Mouse (Mus musculus) CH12.LX (cell line): ENCODE data around the gene Cdyl.

Experiments used
- CTCF ChIP-seq, 2 experiments: IDR thresholded peaks in 1 of 2; conservative IDR thresholded peaks in 1 of 2; 2 replicates each; pipeline ENCODE4 v1.5.1; 2011 to 2012; ENCODE audit warnings: low read depth in 2 of 2, low read length in 2 of 2, improper control_type of control experiment in 1 of 2, inconsistent platforms in 1 of 2, mild to moderate bottlenecking in 1 of 2, moderate library complexity in 1 of 2
- EP300 ChIP-seq: IDR thresholded peaks from 2 replicates; pipeline ENCODE4 v1.6.1; 2011; ENCODE audit warnings: low read length, improper control_type of control experiment
- HCFC1 ChIP-seq: IDR thresholded peaks from 2 replicates; pipeline ENCODE4 v1.6.1; 2012; ENCODE audit warnings: low read depth, mild to moderate bottlenecking, inconsistent platforms, low read length, improper control_type of control experiment
- MAFK ChIP-seq: IDR thresholded peaks from 2 replicates; pipeline ENCODE4 v1.6.1; 2011; ENCODE audit warnings: low read length, improper control_type of control experiment; ENCODE audit not compliant: insufficient replicate concordance
- MAX ChIP-seq: IDR thresholded peaks from 2 replicates; pipeline ENCODE4 v1.6.1; 2011; ENCODE audit warnings: low read length, improper control_type of control experiment
- POLR2A ChIP-seq: IDR thresholded peaks from 2 replicates; pipeline ENCODE4 v1.6.1; 2011; ENCODE audit warnings: low read depth, mild to moderate bottlenecking, improper control_type of control experiment, low read length
- TCF12 ChIP-seq: IDR thresholded peaks from 2 replicates; pipeline ENCODE4 v1.6.1; 2014; ENCODE audit warnings: low read depth, mild to moderate bottlenecking, inconsistent platforms, low read length, improper control_type of control experiment
- USF1 ChIP-seq: IDR thresholded peaks from 2 replicates; pipeline ENCODE4 v1.6.1; 2014; ENCODE audit warnings: low read depth, mild to moderate bottlenecking, inconsistent platforms, low read length, improper control_type of control experiment

- TF ChIP-seq CTCF (conservative IDR thresholded peaks at IDR 0.05 in 1 of 2, IDR thresholded peaks at IDR 0.05 in 1 of 2; ENCODE audit: low read depth in 2 of 2, low read length in 2 of 2), result no peak
- TF ChIP-seq TCF12, result no peak
- no peak for TF ChIP-seq EP300
- TF ChIP-seq MAX, result no peak
- no peak for TF ChIP-seq POLR2A
- no peak for TF ChIP-seq USF1
- no peak for TF ChIP-seq MAFK
- no peak for TF ChIP-seq HCFC1
These were observed 122.1 kb downstream of the Cdyl start for GRCm38 (mm10) chr13:35781755-35782154.
